ENCODE assay signal across 18 mouse cellular contexts in genomic region chr7:49783017-49783416, GRCm38 (mm10).
"Had no signal": no experiment of that assay in that cellular context is flagged by ENCODE, and none has a peak within 500 bp of the region (broad histone marks: within the 10 kb centered on the region; RNA-seq: fewer than 3 reads in every experiment).

No protein-coding gene starts in this region.

- ATAC-seq: liver, postnatal 0 days; midbrain, embryonic 13.5 days; midbrain, embryonic 15.5 days had no signal

- DNase-seq: liver, embryonic 13.5 days; liver, postnatal 0 days; lung, embryonic 14.5 days; lung, postnatal 10 days; lung, postnatal 4 days; right cerebral cortex, postnatal 14 days; thymus, adult 2 months; thymus, postnatal 25 days; thymus, postnatal 4 days had no signal

- H3K4me3 ChIP-seq: liver, embryonic 13.5 days; liver, embryonic 15.5 days; midbrain, embryonic 10.5 days; midbrain, embryonic 13.5 days; midbrain, embryonic 15.5 days; myocyte; neural tube, embryonic 13.5 days; neural tube, embryonic 15.5 days; stomach, embryonic 15.5 days had no signal

- H3K27ac ChIP-seq: liver, embryonic 13.5 days; liver, embryonic 15.5 days; midbrain, embryonic 10.5 days; midbrain, embryonic 13.5 days; midbrain, embryonic 15.5 days; neural tube, embryonic 13.5 days; neural tube, embryonic 15.5 days; stomach, embryonic 15.5 days; stomach, postnatal 0 days had no signal
